Mouse (Mus musculus) layer of hippocampus, adult 9-11 months (tissue): ENCODE measurements around the gene Synrg.
A peak's percentile ranks its signal among the peaks of the same experiment; 100 is the strongest.

Source experiments
- DNase-seq: peaks from one replicate; pipeline ENCODE4 v3.0.0; 2022

Gene Synrg

DNA sequence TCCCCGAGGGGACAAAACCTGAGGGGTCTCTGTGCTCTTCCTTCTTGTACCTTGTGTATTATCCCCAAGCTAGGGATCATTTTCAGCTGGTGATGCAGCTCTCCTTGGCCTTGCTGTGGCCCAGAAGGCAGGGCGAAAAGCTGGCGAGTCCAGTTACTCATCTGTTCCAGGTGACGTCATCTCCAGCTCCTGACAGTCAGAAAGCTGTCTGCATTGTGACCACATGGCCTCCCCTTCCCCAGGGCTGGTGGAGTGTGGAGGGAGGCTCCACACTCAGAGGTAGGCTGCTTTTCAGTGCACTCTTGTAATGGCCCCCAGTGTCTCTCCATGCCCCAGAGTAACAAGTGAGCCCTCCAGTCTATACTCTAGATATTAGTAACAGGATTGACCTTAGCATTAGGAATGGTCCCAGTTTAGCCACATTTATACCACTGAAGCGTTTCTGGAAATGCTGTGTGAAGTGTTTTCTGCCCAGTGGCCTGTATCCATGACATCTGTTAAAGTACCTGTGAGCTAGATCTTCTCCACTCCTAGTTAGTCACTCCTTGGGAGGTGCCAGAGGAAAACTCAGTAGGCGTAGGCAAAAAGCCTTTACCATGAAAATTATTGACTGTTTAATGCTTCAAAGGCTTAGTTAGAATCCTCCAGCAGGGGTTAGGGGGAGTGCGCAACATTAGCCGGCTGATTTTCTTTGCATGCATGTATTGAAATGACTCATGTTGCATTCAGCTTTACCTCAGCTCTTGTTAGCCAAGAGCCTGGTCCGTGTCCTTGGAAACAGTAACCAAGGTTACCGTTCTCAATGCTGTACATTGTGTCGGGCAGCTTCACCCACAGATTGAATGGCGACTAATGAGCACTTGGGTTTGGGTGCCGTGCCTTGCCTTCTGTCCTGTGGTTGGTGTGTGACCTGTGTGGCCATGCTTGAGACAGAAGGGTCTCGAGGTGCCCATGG, 78.9 kb downstream of the Synrg start:
- DNase-seq = peak; percentile 84

DNA sequence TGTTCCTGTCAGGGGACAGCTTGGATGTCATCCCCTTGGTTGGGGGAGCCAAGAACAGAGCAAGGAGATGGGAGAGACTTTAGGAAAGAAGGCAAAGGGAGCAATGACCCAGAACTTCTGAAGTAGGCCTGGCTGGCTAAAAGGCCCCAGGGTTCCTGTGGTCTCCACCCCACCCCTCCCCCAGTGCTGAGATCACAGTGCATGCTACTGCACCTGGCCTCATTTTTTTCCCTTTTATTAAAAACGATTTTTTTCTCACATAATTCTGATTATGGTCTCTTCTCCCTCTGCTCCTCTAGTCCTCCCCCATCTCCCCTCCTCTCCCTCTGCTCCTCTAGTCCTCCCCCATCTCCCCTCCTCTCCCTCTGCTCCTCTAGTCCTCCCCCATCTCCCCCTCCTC, 80.8 kb downstream of the Synrg start:
- DNase-seq = no peak

DNA sequence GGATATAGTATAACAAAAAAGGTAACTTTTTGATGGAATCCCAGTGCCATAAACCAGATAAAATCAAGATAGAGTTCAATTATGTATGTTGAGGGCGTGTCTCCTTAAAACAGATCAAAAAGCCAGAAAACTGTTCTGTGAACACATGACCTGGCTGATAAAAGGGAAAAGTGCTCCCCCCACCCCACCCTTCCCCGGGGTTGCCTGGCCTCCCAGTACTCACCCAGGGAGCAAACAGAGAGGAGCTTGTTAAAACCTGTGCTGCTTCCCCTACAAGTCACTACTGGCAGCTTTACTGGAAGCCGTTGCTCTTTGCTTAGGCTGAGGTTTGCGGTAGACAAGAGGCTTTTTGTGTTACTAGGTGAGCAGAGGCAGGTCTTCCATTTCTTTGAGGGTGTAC, 83.0 kb downstream of the Synrg start:
- no peak for DNase-seq

DNA sequence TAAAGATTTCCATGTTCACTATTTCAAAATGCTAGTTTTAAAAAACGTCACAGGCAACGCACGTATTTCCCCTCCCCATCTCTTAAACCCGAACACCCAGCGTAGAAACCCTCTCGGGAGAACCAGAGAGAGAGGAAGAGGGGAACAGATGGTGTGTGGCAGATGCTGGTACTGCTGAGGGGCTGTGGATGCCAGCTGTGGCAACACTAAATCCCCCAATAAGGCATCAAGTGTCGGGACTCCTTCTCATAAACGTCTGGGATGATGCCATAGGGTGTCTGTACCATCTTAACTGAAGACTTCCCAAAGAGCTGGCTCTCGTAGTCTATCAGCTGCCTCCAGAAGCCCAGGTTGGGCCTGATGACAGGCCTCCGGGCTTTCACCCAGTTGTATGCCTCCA, 84.2 kb downstream of the Synrg start:
- peak; percentile 35 for DNase-seq

- no peak for DNase-seq
Measured at GRCm38 (mm10) chr11:84053055-84053454, 88.8 kb downstream of the Synrg start.

DNA sequence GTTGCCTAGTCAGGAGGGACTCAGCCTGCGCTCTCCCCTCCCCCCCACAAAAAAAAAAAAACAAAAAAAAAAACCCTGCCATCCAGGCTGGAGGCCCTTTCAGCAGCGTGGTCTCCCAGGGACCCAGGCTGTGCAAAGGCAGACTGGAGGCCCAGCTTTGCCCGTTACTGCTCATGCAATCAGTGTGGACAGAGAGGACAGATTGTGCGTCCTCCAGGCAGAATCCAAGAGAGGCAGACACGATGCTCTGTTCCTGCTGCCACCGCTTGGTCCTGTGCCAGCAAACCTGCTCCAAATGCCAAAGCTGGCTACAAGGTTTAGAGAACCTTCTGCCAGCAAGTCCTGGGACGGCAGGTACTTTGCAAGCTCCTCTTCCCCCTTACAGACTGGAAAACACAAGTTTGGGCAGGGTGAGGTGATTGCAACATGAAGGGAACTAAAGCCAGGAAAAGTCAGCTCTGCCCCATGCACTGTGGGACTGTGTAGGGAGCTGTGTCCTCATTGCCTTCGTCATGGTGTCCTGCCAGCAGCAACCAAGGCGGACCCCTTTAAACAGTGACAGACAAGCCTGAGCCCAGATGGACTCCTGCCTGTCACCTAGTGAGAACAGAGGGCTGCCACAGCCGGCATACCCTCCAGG, 89.4 kb downstream of the Synrg start:
- DNase-seq = peak; percentile 80

- DNase-seq = no peak
Measured at GRCm38 (mm10) chr11:84057418-84057817, 93.2 kb downstream of the Synrg start.

- no peak for DNase-seq
Measured at GRCm38 (mm10) chr11:84059784-84060183, 95.6 kb downstream of the Synrg start.

- no peak for DNase-seq
Measured at GRCm38 (mm10) chr11:84060635-84061034, 96.4 kb downstream of the Synrg start.

GRCm38 (mm10) chr11:84061881-84062280, 97.7 kb downstream of the Synrg start:
- DNase-seq = no peak

DNA sequence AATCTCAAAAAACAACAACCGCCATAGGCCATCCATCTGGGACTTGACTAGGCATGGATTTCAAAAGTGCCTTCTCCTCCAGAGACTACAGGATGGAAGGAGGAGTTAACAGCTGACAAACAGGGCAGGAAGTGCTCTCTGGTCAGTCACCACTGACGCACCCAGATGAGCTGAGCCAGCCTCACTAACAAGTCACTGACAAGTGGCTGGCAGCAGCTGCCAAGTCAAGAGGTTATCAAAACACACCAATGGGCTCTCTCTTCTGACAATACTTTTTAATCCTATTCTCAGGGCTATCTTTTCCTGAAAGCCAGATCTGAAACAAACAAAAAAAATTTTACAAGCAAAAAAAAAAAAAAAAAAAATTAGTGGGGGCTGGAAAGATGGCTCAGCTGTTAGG, 98.6 kb downstream of the Synrg start:
- DNase-seq = no peak

DNA sequence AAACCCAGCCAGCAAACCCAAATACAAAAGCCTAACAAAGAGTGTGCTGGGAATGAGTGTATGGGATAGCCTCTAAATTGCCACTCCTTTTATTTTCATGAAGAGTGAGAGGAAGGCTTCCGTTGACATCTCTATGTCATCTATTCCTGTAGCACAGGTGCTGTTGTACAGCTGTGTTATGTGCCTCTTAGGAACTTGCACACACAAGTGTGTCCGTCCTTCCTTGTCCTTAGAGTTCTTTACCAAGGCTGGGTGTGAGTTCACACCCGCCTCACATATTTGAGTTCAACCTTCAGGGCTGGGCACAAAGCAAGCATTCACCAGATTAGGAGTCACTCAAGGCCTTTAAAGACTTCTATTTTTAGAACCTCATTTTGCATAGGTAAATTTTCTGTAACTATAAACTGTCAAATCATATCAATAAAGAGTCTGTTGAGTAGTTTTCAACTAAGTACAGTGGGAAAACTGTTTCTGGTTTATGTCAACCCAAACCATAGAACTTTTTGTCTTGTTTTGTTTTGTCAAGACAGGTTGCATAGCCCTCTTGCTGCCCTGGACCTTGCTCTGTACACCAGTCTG, 99.5 kb downstream of the Synrg start:
- no peak for DNase-seq

DNA sequence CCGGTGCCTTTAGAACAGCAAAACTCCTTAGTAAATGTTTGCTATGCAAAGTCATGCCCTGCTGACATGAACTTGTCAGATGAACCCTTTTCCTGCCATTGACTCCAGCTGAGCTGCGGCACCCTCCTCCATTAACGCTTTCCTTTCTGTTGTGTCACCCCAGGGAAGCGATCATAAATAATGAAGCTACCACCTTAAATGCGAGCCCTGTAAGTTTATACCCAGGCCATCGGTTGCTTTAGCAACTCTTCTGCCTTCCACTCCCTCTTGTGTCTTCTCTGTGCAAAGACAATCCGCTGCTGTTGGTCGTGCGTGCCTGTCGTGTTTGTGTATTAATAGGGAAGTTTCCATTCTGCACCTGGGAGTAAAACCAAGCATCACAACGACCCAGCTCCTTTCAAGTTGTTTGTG, 101.8 kb downstream of the Synrg start:
- DNase-seq = peak; percentile 47

DNA sequence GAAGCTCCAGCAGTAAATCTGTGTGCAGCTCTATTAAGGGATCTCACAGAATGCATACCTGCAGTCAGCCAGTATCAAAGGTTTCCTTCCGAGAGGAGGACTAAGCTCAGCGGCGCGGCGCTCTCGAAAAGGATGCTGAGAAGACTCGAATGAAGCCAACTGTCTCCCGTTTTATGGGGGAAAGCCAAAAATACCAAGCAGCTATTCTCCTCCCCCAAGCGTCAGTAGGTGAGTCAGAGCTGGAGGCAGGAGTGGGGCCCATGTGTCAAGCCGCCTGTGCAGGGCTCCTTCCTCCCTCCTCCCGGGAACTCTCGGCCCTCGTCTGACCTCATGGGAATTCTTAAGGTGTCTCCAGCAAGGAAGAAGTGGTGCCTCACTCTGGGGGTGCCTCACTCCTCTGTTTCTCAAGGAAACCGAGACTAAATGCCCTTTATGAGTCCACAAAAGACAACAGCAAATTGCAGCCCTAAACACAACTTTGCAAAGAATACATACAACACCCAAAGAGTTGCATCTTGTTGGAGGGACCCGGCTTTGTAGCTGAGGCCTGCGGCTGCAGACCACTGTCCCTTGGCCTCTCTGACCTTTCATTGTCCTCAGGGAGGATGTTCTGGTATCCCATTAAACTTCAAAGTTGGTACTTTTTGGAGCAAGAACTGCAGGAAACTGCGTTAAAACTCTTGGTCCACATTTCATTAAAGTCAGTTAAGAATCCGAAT, 102.9 kb downstream of the Synrg start:
- peak; percentile 54 for DNase-seq

DNA sequence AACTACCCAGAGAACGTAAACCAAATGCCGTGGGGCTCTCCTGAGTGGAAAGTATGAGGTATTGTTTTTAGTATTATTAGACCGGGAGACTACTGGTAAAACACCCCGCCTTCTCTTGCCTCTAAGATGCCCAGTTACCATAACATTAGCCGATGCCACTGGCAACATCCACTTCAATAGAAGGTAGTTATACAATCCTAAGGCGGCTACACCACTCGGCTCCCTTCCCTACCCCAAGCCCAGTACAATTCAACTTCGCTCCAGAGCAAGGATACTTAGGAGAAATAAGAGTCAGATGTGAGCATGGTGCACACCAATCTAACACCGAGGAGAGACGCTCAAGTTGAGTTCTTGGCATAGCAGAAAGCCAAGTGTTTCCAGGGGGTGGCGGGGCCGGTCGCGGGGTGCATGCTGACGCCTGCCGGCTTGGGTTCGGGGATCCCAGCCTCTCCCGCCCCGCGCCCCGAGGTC, 103.5 kb downstream of the Synrg start:
- DNase-seq = no peak

DNA sequence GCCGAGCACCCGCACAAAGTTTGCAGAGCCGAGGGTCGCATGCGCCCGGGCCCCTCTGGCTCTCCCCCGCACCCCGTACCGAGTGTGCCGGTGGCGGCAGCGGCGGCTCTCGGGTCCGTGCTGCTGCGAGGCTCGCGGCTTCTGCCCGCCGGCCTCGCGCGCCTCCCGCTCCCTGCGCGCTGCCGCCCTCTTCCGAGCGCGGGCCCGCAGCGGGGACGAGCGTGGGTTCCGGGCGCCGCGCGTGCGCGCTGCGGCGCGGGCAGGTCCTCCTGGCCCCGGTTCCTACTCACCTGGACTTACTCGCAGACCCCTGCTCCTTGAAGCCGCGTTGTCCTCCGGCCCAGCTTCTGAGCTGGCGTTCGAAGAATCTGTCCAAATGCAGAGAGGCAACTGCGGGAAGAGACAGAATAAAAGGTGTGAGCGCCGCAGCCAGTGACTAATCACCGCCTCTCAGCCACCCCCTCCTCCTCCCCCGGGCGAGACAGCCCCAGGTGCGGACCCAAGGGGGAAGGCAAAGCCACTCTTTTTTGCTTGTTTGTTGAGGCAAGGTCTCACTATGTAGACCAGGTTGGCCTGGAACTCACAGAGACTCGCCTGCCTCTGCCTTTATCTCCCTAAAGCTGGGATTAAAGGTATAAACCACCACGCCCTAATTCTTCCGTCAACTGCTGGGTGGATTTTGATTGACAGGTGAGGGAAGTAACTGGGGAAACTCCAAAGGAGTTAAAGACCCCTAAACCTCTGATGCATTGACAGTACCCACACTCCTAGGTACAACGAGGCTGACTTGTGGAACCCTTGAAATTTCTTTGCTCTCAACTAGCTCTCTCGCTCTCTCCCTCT, 104.2 kb downstream of the Synrg start:
- DNase-seq = no peak

DNA sequence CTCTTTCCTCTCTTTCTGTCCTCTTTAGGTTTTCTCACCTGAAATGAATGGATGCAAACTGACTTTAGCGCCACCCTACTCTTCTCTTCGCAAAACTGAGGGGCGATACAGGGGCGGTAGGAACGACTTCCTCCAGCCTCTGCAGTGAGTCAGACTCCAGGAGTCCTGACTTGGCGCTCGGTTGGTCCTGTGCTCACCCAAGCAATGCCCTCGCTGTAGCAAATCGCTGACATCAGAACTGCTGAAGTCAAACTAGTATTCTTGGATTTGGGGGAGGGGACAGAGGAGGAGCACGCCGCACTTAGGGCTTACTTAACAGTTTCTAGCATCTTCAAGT, 104.8 kb downstream of the Synrg start, which contains the start of gene Dusp14:
Dusp14 (minus strand) TSS at position 228 of the 337 bp plus-strand sequence.
- no peak for DNase-seq

DNA sequence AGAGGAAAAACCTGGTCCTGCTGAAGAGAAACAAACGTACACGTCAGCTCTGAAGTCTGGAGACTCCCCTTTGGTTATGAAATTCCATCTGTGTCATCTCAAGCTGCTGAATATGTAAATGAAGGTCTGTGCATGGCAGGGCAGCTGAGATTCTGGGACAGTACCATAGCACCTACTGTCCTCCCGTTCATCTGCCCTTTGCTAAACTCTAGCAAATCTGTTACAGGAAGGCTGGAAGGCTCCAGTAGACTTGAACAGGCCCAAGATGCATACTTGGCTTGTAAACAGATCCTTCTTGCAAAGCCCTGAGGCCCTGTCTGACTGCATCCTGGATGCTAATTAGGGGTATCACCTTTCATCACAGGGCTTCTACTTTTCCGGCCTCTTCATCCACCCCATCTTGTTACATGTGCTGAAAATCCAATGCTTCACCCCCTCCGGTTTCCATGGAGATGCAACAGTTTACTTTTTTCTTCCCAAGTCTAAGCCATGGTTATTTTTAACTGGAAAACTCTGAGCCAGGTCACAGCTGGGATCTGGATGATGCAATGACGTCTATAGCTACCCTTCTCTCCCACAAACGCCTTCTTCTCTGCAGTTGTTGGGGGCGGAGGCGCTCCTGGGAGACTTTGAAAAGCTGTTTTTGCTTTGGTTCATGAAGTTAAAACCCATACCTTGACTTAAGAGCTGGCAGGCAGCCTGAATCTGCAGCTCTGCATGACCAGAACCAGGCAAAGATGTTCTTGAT, 108.8 kb downstream of the Synrg start:
- DNase-seq = peak; percentile 70

- DNase-seq = no peak
Measured at GRCm38 (mm10) chr11:84073816-84074764, 109.9 kb downstream of the Synrg start.

DNA sequence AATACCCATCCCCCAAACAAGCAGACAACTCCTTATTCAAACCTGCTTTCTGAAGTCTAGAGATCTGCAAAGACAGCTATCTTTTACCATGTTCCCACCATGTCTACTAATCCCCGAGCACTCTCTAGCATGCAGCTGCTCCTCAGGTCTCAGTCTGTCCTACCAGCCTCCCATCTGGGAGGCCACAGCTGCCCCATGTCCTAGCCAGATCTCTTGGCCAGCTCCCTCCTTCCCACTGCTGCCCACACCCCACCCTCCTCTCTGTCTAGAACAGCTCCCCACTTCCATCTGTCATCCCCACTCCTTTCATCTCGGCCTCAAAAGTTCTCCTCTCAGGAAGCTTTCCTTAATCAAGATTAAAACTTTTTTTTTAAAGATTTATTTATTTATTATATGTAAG, 112.8 kb downstream of the Synrg start:
- DNase-seq = no peak
